Mouse (Mus musculus) kidney, adult 2 months (tissue): ENCODE measurements around the gene Snx9. TPM values are rescaled to one million over a fixed set of nuclear protein-coding genes. Genes with fewer than 3 reads are reported as not detected.
A peak's percentile ranks its signal among the peaks of the same experiment; 100 is the strongest.

Experiments
- DNase-seq: peaks from one replicate; pipeline ENCODE4 v3.0.0; 2021
- H3K27ac ChIP-seq: fragments of 200-500 bp; 2 replicates; pipeline ENCODE4 v1.5.1; 2012; ENCODE audit warnings: low read depth, low read length, control low read depth, inconsistent platforms; ENCODE audit not compliant: insufficient read depth
- H3K27me3 ChIP-seq: fragments of 200-500 bp; replicated peaks from 2 replicates; pipeline ENCODE4 v1.6.1; 2012; ENCODE audit warnings: mild to moderate bottlenecking, moderate library complexity, low read length, inconsistent platforms; ENCODE audit not compliant: control insufficient read depth, insufficient read depth
- H3K36me3 ChIP-seq: fragments of 200-500 bp; 2 replicates; pipeline ENCODE4 v1.6.1; 2012; ENCODE audit warnings: mild to moderate bottlenecking, moderate library complexity, low read length, inconsistent platforms; ENCODE audit not compliant: control insufficient read depth, insufficient read depth
- H3K4me1 ChIP-seq: fragments of 200-500 bp; 2 replicates; pipeline ENCODE4 v1.6.1; 2011; ENCODE audit warnings: low read length; ENCODE audit not compliant: control insufficient read depth, insufficient read depth
- H3K4me3 ChIP-seq: fragments of 200-500 bp; 2 replicates; pipeline ENCODE4 v1.5.1; 2011; ENCODE audit warnings: mild to moderate bottlenecking, low read depth, low read length, control low read depth; ENCODE audit not compliant: insufficient read depth
- CTCF ChIP-seq: fragments of 200-500 bp; conservative IDR thresholded peaks from 2 replicates; pipeline ENCODE4 v1.5.1; 2011; ENCODE audit warnings: low read depth, mild to moderate bottlenecking, control low read depth, low read length, moderate library complexity, mixed read lengths; ENCODE audit not compliant: insufficient read depth, insufficient read length
- POLR2A ChIP-seq: fragments of 200-500 bp; IDR thresholded peaks from one replicate; pipeline ENCODE4 v1.6.1; 2011; ENCODE audit warnings: low read depth, low read length, control low read depth
- WGBS: fragments of 180-500 bp; shearing (Covaris S2); methylation state at CpG from one replicate; pipeline ENCODE4 v1.1.7; 2018; 5-methylcytosine and 5-hydroxymethylcytosine counted together
- polyA plus RNA-seq: library from polyadenylated mRNA; depleted of rRNA; stranded (reverse); fragments of >200 nt; gene quantifications from 2 replicates; pipeline ENCODE4 v1.2.3, GENCODE M21; 2012

Gene Snx9
- polyA plus RNA-seq, 1 experiment: 56.6 TPM

DNA sequence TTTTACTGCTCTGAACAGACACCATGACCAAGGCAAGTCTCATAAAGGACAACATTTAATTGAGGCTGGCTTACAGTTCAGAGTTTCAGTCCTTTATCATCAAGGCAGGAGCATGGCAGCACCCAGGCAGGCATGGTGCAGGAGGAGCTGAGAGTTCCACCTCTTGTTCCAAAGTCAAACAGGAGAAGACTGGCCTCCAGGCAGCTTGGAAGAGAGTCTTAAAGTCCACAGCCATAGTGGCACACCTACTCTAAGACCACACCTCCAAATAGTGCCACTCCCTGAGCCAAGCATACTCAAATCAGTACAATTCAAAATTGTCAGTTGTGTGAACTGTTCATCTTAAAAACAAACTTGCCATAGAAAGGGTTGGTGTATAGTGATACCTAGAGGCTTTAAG, 14.4 kb downstream of the Snx9 start:
- Histone ChIP-seq H3K4me3 (no peak overlapping the region), H3K27ac (no peak overlapping the region), H3K4me1 (peaks cover 9% of the 10 kb centered on the region; the same call in 1 of the 2 replicates), H3K36me3 (no peaks in the 10 kb centered on the region), H3K27me3 (no peaks in the 10 kb centered on the region)
- TF ChIP-seq POLR2A: no peak
- peak; percentile 44 for DNase-seq

DNA sequence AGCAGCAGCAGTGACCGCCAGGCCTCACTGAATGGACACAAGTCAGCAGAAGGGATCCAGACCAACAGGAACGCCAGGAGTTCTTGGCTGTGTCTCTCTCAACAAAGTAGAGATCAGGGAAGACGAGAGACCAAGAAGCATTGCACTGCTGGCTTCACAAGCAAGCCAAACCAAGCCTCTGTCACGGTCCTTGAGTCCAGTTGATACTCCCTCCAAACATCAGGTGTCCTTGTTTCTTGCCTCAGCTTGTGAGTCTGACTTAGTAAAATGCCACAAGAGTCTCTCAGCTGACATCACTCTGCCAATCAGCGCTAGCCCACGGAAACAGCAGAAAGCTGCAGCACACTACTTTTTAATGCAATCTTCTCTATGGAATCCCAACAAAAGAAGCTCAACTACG, 15.3 kb downstream of the Snx9 start:
- H3K4me3 ChIP-seq: no peak overlapping the region
- peaks cover 7% of the 10 kb centered on the region; the same call in 1 of the 2 replicates for H3K4me1 ChIP-seq
- WGBS: 75% methylated on average over 7 of the region's 7 CpGs
- DNase-seq: no peak
- no peak overlapping the region for H3K27ac ChIP-seq
- TF ChIP-seq CTCF (no peak), POLR2A (no peak)
- no peaks in the 10 kb centered on the region for H3K27me3 ChIP-seq
- no peaks in the 10 kb centered on the region for H3K36me3 ChIP-seq

GRCm38 (mm10) chr17:5857206-5857605, 16.1 kb downstream of the Snx9 start:
- Histone ChIP-seq H3K27me3 (no peaks in the 10 kb centered on the region), H3K36me3 (no peaks in the 10 kb centered on the region), H3K4me3 (no peak overlapping the region), H3K4me1 (peaks cover 7% of the 10 kb centered on the region; the same call in 1 of the 2 replicates), H3K27ac (no peak overlapping the region)
- WGBS: 96% methylated on average over 11 of the region's 11 CpGs
- DNase-seq: no peak
- TF ChIP-seq POLR2A (no peak), CTCF (no peak)

DNA sequence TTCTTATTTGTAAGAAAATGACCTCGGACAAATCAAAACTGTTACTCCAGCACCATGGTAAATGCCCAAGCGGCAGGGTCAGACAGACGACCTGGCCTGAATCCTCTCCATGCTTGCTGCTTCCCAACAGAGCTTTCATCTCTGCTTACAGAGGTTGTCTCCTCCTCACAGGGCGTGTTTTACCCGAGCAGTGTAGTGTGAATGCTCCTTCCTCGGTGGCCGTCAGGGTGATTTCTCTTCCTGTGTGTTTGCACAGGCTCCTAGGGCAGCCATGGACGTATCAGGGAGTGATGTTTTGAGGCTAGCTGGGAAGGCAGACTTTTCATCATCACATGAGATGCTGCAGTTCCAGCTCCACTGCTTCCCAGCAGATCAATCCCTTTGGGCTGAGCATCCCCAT, 17.1 kb downstream of the Snx9 start:
- H3K27ac ChIP-seq: no peak overlapping the region
- 48% methylated on average over 8 of the region's 8 CpGs for WGBS
- DNase-seq: no peak

GRCm38 (mm10) chr17:5862285-5862684, 21.2 kb downstream of the Snx9 start:
- Histone ChIP-seq H3K27ac (no peak overlapping the region), H3K36me3 (no peaks in the 10 kb centered on the region)
- WGBS: 25% methylated on average over 6 of the region's 6 CpGs

More for the DNA sequence above, 17.1 kb downstream of the Snx9 start:
- Histone ChIP-seq H3K4me3 (no peak overlapping the region), H3K27me3 (no peaks in the 10 kb centered on the region), H3K4me1 (peaks cover 17% of the 10 kb centered on the region), H3K36me3 (no peaks in the 10 kb centered on the region)
- TF ChIP-seq CTCF (no peak), POLR2A (no peak)

DNA sequence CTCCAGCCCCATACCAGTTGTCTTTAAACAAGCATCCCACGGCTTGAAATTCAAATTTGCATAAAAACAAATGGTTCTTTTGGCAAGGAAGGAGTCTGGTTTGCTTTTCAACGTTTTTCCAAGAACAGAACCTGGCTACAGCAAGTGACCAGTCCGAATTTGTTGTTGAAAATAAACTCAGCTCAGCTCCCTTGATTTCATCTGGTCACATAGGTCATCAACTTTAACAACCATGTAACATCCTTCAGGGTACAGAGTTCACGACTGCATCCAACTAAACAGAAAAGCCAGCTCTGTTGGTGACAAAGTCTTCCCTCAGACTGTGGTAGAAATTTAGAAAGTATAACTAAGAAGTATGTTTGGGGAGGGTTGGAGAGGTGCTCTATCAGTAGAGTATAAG, 21.7 kb downstream of the Snx9 start:
- Histone ChIP-seq H3K27me3 (no peaks in the 10 kb centered on the region), H3K27ac (0 out of 2 replicates have a peak overlapping the region, but pooled peaks have one; percentile 52), H3K4me1 (peaks cover 25% of the 10 kb centered on the region), H3K36me3 (no peaks in the 10 kb centered on the region), H3K4me3 (no peak overlapping the region)
- WGBS: 27% methylated on average over 4 of the region's 4 CpGs
- peak; percentile 67 for DNase-seq
- TF ChIP-seq POLR2A (no peak), CTCF (no peak)

More at GRCm38 (mm10) chr17:5862285-5862684, 21.2 kb downstream of the Snx9 start:
- no peak overlapping the region for H3K4me3 ChIP-seq
- H3K4me1 ChIP-seq: peaks cover 19% of the 10 kb centered on the region
- no peaks in the 10 kb centered on the region for H3K27me3 ChIP-seq
- TF ChIP-seq POLR2A (no peak), CTCF (no peak)
- DNase-seq: no peak

- Histone ChIP-seq H3K27ac (no peak overlapping the region), H3K36me3 (no peaks in the 10 kb centered on the region), H3K4me3 (no peak overlapping the region), H3K27me3 (no peaks in the 10 kb centered on the region), H3K4me1 (peaks cover 34% of the 10 kb centered on the region)
- TF ChIP-seq CTCF (no peak), POLR2A (no peak)
- no peak for DNase-seq
- WGBS: 70% methylated on average over 5 of the region's 5 CpGs
Observed at GRCm38 (mm10) chr17:5863745-5864144, 22.6 kb downstream of the Snx9 start.

DNA sequence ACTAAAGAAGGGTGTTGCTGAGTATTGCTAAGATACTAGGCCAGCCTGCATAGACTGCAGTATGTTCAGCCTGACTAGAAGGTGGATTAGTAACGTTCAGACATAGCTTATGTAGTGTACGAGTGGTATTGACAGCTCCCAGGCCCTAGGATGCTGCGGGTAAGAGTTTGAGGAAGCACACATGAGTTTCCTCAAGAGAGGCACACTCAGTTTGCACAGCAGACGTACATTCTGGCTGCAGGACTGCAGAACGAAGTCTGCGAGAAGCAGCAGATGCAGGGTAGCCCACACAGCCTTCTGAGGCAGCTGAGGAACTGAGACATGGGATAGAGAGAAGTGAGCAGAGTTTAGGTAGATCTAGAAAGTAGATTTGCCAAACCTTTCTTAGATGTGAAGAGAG, 26.3 kb downstream of the Snx9 start:
- H3K36me3 ChIP-seq: no peaks in the 10 kb centered on the region
- H3K4me3 ChIP-seq: no peak overlapping the region
- TF ChIP-seq POLR2A: no peak
- no peak for TF ChIP-seq CTCF
- H3K27me3 ChIP-seq: no peaks in the 10 kb centered on the region
- H3K4me1 ChIP-seq: peaks cover 49% of the 10 kb centered on the region
- H3K27ac ChIP-seq: peak overlapping the region; percentile 61
- DNase-seq: no peak
- WGBS: 63% methylated on average over 6 of the region's 6 CpGs
